Mouse (Mus musculus) testis, postnatal 14 days (tissue): ENCODE measurements around the gene Nfs1.
"Not testable (repeated sequence)": the region's sequence is repeated elsewhere in the genome, so short reads cannot be mapped to it uniquely, and the experiment has no call there.

ENCODE experiments used
- DNase-seq: peaks from one replicate; pipeline ENCODE4 v3.0.0; 2021; ENCODE audit warnings: low spot score

Nfs1 gene

GRCm38 (mm10) chr2:156143953-156144724 lies at the start of gene Nfs1, which contains the start of gene Romo1:
Nfs1 (minus strand) TSS chr2:156144186.
Romo1 (plus strand) TSS chr2:156144039.
- DNase-seq: peak; percentile 92

GRCm38 (mm10) chr2:156193066-156193862 lies 49.3 kb upstream of the Nfs1 start:
- DNase-seq: no peak

GRCm38 (mm10) chr2:156192068-156192467 lies 48.1 kb upstream of the Nfs1 start:
- DNase-seq: no peak

GRCm38 (mm10) chr2:156191540-156191939 lies 47.6 kb upstream of the Nfs1 start:
- no peak for DNase-seq

GRCm38 (mm10) chr2:156190004-156190896 lies 46.3 kb upstream of the Nfs1 start:
- no peak for DNase-seq

- DNase-seq: not testable (repeated sequence)
Observed at GRCm38 (mm10) chr2:156189241-156189640, 45.3 kb upstream of the Nfs1 start.

- no peak for DNase-seq
Observed at GRCm38 (mm10) chr2:156181592-156181991, 37.6 kb upstream of the Nfs1 start.

GRCm38 (mm10) chr2:156180824-156181590 lies 37.0 kb upstream of the Nfs1 start:
- no peak for DNase-seq

- DNase-seq: peak; percentile 100
Observed at GRCm38 (mm10) chr2:156180094-156180821, 36.3 kb upstream of the Nfs1 start, which contains the start of gene Rbm39. Rbm39 (minus strand) TSS chr2:156180238.

GRCm38 (mm10) chr2:156179796-156180093 lies 35.8 kb upstream of the Nfs1 start:
- no peak for DNase-seq

GRCm38 (mm10) chr2:156179046-156179795 lies 35.2 kb upstream of the Nfs1 start:
- peak; percentile 83 for DNase-seq

GRCm38 (mm10) chr2:156177651-156178050 lies 33.7 kb upstream of the Nfs1 start:
- no peak for DNase-seq

GRCm38 (mm10) chr2:156177079-156177478 lies 33.1 kb upstream of the Nfs1 start:
- no peak for DNase-seq

GRCm38 (mm10) chr2:156166557-156166956 lies 22.6 kb upstream of the Nfs1 start:
- DNase-seq: no peak

- DNase-seq: no peak
Observed at GRCm38 (mm10) chr2:156165478-156165877, 21.5 kb upstream of the Nfs1 start.

GRCm38 (mm10) chr2:156151538-156151937 lies 7.6 kb upstream of the Nfs1 start:
- DNase-seq: no peak

GRCm38 (mm10) chr2:156147316-156147915 lies 3.4 kb upstream of the Nfs1 start:
- DNase-seq: no peak

GRCm38 (mm10) chr2:156146272-156146989 lies 2.4 kb upstream of the Nfs1 start:
- DNase-seq: no peak
